Mouse (Mus musculus): ENCODE results near the gene Calm5.

- TF ChIP-seq CTCF (IDR thresholded peaks at IDR 0.05; ENCODE audit: extremely low read depth, insufficient read length, insufficient replicate concordance, low read depth, low read length) (no peak), POLR2A (IDR thresholded peaks at IDR 0.05; ENCODE audit: low read depth, low read length) (no peak)
Observed at GRCm38 (mm10) chr13:3889111-3889510, 35.1 kb downstream of the Calm5 start.
